Mouse (Mus musculus) intestine, embryonic 15.5 days (tissue): ENCODE measurements around the gene Amigo1. TPM values are rescaled to one million over a fixed set of nuclear protein-coding genes. Genes with fewer than 3 reads are reported as not detected.
"Not testable (repeated sequence)": the region's sequence is repeated elsewhere in the genome, so short reads cannot be mapped to it uniquely, and the experiment has no call there.

Source experiments
- ATAC-seq: fragments of 200-750 bp; cut with Nextera tagmentation; 2 replicates; pipeline ENCODE4 v1.8.0; 2017; ENCODE audit warnings: moderate TSS enrichment, moderate library complexity
- H3K27ac ChIP-seq: fragments of 300-500 bp; sonication (generic); 2 replicates; pipeline ENCODE4 v1.5.1; 2015; ENCODE audit warnings: mild to moderate bottlenecking, inconsistent platforms
- H3K27me3 ChIP-seq: fragments of 300-500 bp; sonication (generic); replicated peaks from 2 replicates; pipeline ENCODE4 v1.6.1; 2015; ENCODE audit warnings: inconsistent platforms
- H3K36me3 ChIP-seq: fragments of 300-500 bp; sonication (generic); 2 replicates; pipeline ENCODE4 v1.6.1; 2015; ENCODE audit warnings: inconsistent platforms
- H3K4me1 ChIP-seq: fragments of 300-500 bp; sonication (generic); replicated peaks from 2 replicates; pipeline ENCODE4 v1.6.1; 2015; ENCODE audit warnings: inconsistent platforms
- H3K4me2 ChIP-seq: fragments of 300-500 bp; sonication (generic); replicated peaks from 2 replicates; pipeline ENCODE4 v1.6.1; 2015; ENCODE audit warnings: mild to moderate bottlenecking, inconsistent platforms
- H3K4me3 ChIP-seq: fragments of 300-500 bp; sonication (generic); replicated peaks from 2 replicates; pipeline ENCODE4 v1.5.1; 2015; ENCODE audit warnings: inconsistent platforms
- H3K9ac ChIP-seq: fragments of 300-500 bp; sonication (generic); 2 replicates; pipeline ENCODE4 v1.6.1; 2015; ENCODE audit warnings: inconsistent platforms
- H3K9me3 ChIP-seq: fragments of 300-500 bp; sonication (generic); 2 replicates; pipeline ENCODE4 v1.6.1; 2016; ENCODE audit warnings: inconsistent platforms
- WGBS: fragments of 180-500 bp; shearing (Covaris S2); methylation state at CpG from one replicate; pipeline ENCODE4 v1.1.7; 2015; 5-methylcytosine and 5-hydroxymethylcytosine counted together
- polyA plus RNA-seq: library from polyadenylated mRNA; unstranded; fragments of >200 nt; fragmentation: Nextera tagmentation; extraction: Ambion mirVana; gene quantifications from 2 replicates; pipeline ENCODE4 v1.2.1, GENCODE M21; 2015

Gene Amigo1
- polyA plus RNA-seq, 1 experiment from 2014 or later: 3.9 TPM

GRCm38 (mm10) chr3:108225711-108226557 is 39.8 kb downstream of the Amigo1 start:
- H3K4me3 ChIP-seq: peak overlapping the region; percentile 40
- peak overlapping the region; percentile 31 for H3K9ac ChIP-seq
- peaks cover 14% of the 10 kb centered on the region for H3K4me1 ChIP-seq
- WGBS: 3% methylated on average over 64 of the region's 67 CpGs
- peak; percentile 66 for ATAC-seq
- no peak overlapping the region for H3K27ac ChIP-seq
- H3K4me2 ChIP-seq: peak overlapping the region; percentile 79
- H3K27me3 ChIP-seq: peaks cover 34% of the 10 kb centered on the region
- H3K36me3 ChIP-seq: no peaks in the 10 kb centered on the region
- no peaks in the 10 kb centered on the region for H3K9me3 ChIP-seq

GRCm38 (mm10) chr3:108226558-108227350 is 40.6 kb downstream of the Amigo1 start, which contains the start of gene Sypl2:
Sypl2 (minus strand) TSS chr3:108226648.
- Histone ChIP-seq H3K9ac (peak within 1 kb of the TSS; percentile 31), H3K36me3 (no peaks in the 10 kb centered on the region), H3K4me2 (peak within 1 kb of the TSS; percentile 79), H3K4me3 (peak within 1 kb of the TSS; percentile 40), H3K27me3 (peaks cover 34% of the 10 kb centered on the region), H3K27ac (no peak within 1 kb of the TSS), H3K4me1 (peaks cover 14% of the 10 kb centered on the region), H3K9me3 (no peaks in the 10 kb centered on the region)
- ATAC-seq: peak; percentile 80
- 6% methylated on average over 44 of the region's 44 CpGs for WGBS

GRCm38 (mm10) chr3:108227521-108227920 is 41.4 kb downstream of the Amigo1 start:
- Histone ChIP-seq H3K4me3 (no peak overlapping the region), H3K4me1 (peaks cover 14% of the 10 kb centered on the region), H3K9ac (no peak overlapping the region), H3K27ac (no peak overlapping the region), H3K4me2 (no peak overlapping the region), H3K9me3 (no peaks in the 10 kb centered on the region), H3K36me3 (no peaks in the 10 kb centered on the region), H3K27me3 (peaks cover 34% of the 10 kb centered on the region)
- 80% methylated on average over 2 of the region's 2 CpGs for WGBS
- ATAC-seq: no peak

- 82% methylated on average over 4 of the region's 4 CpGs for WGBS
- H3K27me3 ChIP-seq: peaks cover 8% of the 10 kb centered on the region
- H3K4me3 ChIP-seq: no peak overlapping the region
- H3K36me3 ChIP-seq: no peaks in the 10 kb centered on the region
- H3K9me3 ChIP-seq: no peaks in the 10 kb centered on the region
- H3K4me2 ChIP-seq: no peak overlapping the region
- no peak for ATAC-seq
- H3K4me1 ChIP-seq: peaks cover 5% of the 10 kb centered on the region; the same call in 1 of the 2 replicates
- no peak overlapping the region for H3K27ac ChIP-seq
- H3K9ac ChIP-seq: no peak overlapping the region
Observed at GRCm38 (mm10) chr3:108231646-108232045, 45.5 kb downstream of the Amigo1 start.

- not testable (repeated sequence) for H3K36me3 ChIP-seq, H3K4me3 ChIP-seq, H3K4me1 ChIP-seq, H3K4me2 ChIP-seq, H3K9ac ChIP-seq, H3K27ac ChIP-seq, ATAC-seq, H3K9me3 ChIP-seq, H3K27me3 ChIP-seq
- WGBS: 83% methylated on average over 4 of the region's 4 CpGs
Observed at GRCm38 (mm10) chr3:108237474-108238102, 51.5 kb downstream of the Amigo1 start.

GRCm38 (mm10) chr3:108241243-108241839 is 55.2 kb downstream of the Amigo1 start:
- Histone ChIP-seq H3K27me3 (no peaks in the 10 kb centered on the region), H3K9ac (no peak overlapping the region), H3K27ac (no peak overlapping the region), H3K36me3 (no peaks in the 10 kb centered on the region), H3K9me3 (no peaks in the 10 kb centered on the region), H3K4me3 (no peak overlapping the region), H3K4me1 (no peaks in the 10 kb centered on the region), H3K4me2 (no peak overlapping the region)
- 85% methylated on average over 3 of the region's 3 CpGs for WGBS
- no peak for ATAC-seq

Other genes with a start within 250 kb of the Amigo1 start
- gene Gstm6, start 242.6 kb upstream of the Amigo1 start, polyA plus RNA-seq: 16.9 and 19.1 TPM in 2 replicates
- 153 and 154 TPM in 2 replicates for gene Gstm3, start 217.1 kb upstream of the Amigo1 start, polyA plus RNA-seq
- 184 and 198 TPM in 2 replicates for gene Gstm2, start 199.9 kb upstream of the Amigo1 start, polyA plus RNA-seq
- 335 and 425 TPM in 2 replicates for gene Gstm1, start 168.4 kb upstream of the Amigo1 start, polyA plus RNA-seq
- gene Gstm4, start 141.4 kb upstream of the Amigo1 start, polyA plus RNA-seq: 33.0 and 33.9 TPM in 2 replicates
- 49.9 and 53.6 TPM in 2 replicates for gene Ampd2, start 99.7 kb upstream of the Amigo1 start, polyA plus RNA-seq
- 1.9 and 2.8 TPM in 2 replicates for gene Gnat2, start 93.5 kb upstream of the Amigo1 start, polyA plus RNA-seq
- 165 and 183 TPM in 2 replicates for gene Gnai3, start 40.2 kb upstream of the Amigo1 start, polyA plus RNA-seq
- gene Gpr61, start 31.5 kb upstream of the Amigo1 start, polyA plus RNA-seq: 0.15 and 0.21 TPM in 2 replicates
- gene Cyb561d1, start 14.9 kb downstream of the Amigo1 start, polyA plus RNA-seq: 3.6 and 3.8 TPM in 2 replicates
- gene Atxn7l2, start 24.6 kb downstream of the Amigo1 start, polyA plus RNA-seq: 10.9 and 11.3 TPM in 2 replicates
- gene Sypl2, start 40.3 kb downstream of the Amigo1 start, polyA plus RNA-seq: 0.21 and 0.27 TPM in 2 replicates
- gene Psma5, start 70.6 kb downstream of the Amigo1 start, polyA plus RNA-seq: 271 and 291 TPM in 2 replicates
- gene Sort1, start 97.7 kb downstream of the Amigo1 start, polyA plus RNA-seq: 9.4 and 10.4 TPM in 2 replicates
- not detected in 2 replicates for gene Mybphl, start 178.6 kb downstream of the Amigo1 start, polyA plus RNA-seq
- gene Psrc1, start 197.5 kb downstream of the Amigo1 start, polyA plus RNA-seq: 28.8 and 30.3 TPM in 2 replicates
- gene Celsr2, start 229.2 kb downstream of the Amigo1 start, polyA plus RNA-seq: 3.2 and 6.1 TPM in 2 replicates